Mouse (Mus musculus) A20 (cell line): ENCODE data around the gene Uimc1.

Experiments used
- DNase-seq: peaks from one replicate; pipeline ENCODE4 v3.0.0-alpha.2; 2011; ENCODE audit warnings: low read depth, low spot score

Gene Uimc1

DNA sequence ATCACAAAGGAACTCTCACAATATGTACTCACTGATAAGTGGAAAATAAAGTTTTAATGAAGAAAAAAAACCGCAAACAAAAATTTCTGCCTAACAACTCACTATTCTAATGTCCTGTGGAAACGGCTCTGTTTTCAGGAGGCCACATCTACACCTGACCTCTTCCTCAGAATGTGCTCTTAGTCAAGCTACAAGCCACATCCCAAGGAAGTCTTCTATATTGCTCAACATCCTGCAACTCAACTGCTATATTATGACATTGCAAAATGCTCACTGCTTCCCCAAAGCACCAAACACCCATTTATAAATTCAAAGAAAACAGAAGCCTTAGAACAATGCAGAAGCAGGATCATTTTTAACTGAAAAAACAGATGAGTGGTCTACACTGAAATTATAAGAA, 60.1 kb downstream of the Uimc1 start:
- no peak for DNase-seq

- peak; percentile 65 for DNase-seq
Observed at GRCm38 (mm10) chr13:55024215-55024614, 75.9 kb downstream of the Uimc1 start.

DNA sequence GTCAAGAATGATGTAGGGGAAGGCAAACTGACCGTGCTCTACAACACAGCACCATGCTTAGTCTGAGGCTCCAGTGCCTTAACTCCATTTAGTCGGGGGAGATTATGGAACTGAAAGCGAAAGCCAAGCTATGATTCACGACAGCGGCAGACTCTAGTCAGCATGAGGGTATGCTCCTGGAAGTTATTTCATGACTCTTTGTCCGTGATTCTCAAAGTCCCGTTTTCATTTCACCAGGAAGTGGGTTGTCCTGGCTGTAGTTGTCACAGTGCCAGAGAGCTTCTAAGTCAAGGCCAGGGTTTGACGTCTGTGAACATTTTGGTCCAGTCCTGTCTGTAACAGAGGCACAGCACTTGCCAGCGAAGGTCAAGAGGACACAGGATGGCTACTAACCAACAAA, 77.4 kb downstream of the Uimc1 start:
- peak; percentile 81 for DNase-seq

DNA sequence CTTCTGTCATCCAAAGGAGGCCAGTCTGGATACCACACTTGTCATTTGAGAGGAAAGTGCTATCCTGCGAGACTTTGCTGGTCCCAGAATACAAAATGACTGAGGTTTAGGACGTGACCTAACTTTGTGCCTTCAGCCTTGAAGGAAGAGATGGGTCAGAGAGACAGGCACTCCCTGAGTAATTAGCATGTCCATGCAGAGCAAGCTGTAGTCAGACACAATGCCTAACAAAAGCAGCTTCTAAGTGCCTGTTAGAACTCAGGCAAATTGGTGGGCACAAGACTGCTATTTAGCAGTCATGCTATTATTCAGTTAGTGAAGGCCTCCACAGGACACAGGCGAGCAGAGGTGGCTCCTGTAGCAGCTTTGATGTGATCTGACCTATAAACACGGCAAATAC, 77.8 kb downstream of the Uimc1 start:
- no peak for DNase-seq

DNA sequence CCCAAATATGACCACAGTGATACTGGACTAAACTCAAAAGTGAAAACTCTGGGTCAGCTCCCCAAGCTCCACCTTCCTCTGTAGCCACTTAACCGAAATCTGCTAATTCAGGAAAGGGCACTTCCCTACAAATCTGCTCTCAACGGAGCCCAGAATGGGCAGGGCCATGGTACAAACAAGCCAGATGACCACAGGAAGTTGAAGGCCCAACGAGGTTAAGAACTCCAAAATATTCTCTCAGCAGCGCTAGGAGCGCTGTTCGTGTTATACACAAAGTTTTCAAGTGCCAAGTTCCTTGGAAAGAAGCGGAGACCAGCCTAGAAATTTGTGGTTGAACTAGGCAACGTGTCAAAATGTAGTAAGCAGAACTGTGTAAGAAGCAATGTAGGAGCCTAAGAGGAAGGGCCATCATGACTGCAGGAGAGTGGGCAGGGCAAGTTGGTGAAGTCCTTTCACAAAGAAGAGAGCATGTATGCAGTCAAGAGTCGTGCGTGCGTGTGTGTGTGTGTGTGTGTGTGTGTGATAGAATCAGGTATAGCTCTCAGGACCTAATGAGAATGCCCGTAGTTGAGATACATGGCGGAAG, 78.8 kb downstream of the Uimc1 start, which contains the start of gene Hk3:
TSS of gene Hk3 (minus strand) at position 192 of the 586 bp plus-strand sequence.
- DNase-seq, result no peak

GRCm38 (mm10) chr13:55020051-55020450, 80.0 kb downstream of the Uimc1 start:
- no peak for DNase-seq

GRCm38 (mm10) chr13:55019181-55019580, 80.9 kb downstream of the Uimc1 start:
- DNase-seq, result no peak

- DNase-seq, result no peak
Observed at GRCm38 (mm10) chr13:55018700-55019099, 81.4 kb downstream of the Uimc1 start.

DNA sequence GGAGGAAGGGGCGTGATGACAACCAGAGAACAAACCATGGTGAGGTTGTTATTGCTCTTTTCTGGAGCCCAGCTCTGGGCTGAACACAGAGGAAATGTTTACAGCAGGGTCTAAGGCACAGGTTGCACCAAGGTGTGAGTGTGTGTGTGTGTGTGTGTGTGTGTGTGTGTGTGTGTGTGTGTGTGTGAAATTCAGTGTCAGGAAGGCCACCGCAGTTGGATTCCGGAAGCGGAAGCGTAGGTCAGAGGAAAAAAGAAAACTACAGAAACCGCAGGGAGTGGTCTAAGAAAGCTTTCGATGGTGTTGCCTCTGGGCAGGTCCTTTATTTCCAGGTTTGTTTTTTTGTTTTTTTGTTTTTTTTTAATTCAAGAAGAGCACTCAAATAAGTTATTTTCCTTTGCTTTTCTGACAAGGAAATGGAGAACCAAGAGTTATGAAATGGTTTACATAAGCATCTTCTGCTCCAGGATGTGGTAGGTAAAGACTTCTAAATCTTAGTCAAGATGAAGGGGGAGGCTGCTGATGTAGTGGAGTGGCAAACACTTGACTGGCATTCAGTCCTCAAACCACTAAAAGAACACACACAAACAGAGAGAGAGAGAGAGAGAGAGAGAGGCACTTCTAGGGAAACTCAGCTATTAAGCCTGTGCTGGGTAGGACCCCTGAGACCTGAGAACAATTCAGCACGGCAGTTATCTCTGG, 82.1 kb downstream of the Uimc1 start:
- DNase-seq, result no peak

DNA sequence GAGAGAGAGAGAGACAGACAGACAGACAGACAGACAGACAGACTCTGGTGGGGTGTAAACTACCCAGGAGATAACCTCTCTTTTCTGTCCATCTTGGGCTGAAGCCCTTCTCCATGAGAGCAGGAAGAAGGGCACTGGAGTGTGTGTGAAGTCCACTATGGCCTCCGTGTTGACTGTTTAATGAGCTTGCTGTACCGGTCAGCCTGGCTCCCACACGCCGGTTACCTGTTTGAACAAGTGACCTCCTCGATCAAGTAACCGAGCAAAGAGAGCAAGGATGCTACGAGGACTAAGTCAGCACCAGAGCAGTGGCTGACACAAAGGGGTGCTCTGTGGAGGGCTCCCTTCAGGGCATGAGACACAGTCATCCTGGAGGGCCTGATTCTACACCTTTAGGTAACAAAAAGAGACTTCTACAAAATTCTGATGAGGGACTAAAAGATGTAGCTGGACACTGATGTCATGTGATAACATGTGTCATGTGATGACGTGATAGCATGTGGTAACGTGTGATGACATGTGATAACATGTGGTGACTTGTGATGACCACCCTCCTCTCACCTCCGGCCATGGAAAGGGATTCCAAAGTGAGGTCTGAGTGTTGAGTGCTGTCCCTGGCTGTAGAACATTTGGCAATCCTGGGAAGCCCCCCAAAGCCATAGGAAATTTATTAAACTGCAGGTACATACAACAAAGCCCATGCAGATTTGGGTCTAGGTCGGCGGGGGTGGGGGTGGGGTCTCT, 82.8 kb downstream of the Uimc1 start:
- DNase-seq, result no peak

DNA sequence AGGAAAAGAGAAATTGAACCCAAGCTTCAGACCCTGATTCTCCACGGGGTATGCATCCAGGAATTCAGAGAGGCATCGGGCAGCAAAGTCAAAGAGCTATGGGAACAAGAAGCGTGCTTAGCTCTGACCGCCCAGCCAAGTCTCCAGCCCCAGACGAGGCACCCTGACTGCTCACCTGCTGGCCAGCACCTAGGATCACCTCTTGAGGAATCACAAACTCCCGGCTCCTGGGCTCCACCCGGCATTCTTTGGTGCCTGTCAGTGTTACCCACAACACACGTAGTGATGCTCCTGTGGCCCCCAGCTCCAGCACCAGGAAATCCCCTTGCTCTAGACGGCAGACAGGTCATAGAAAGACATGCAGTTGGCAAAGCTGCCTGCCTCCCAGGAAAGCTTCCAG, 85.6 kb downstream of the Uimc1 start:
- DNase-seq, result no peak

GRCm38 (mm10) chr13:55013702-55014344, 86.3 kb downstream of the Uimc1 start:
- DNase-seq, result peak; percentile 35

GRCm38 (mm10) chr13:55011981-55012478, 88.1 kb downstream of the Uimc1 start:
- DNase-seq, result no peak

- DNase-seq, result no peak
Observed at GRCm38 (mm10) chr13:55011103-55011502, 89.0 kb downstream of the Uimc1 start.

DNA sequence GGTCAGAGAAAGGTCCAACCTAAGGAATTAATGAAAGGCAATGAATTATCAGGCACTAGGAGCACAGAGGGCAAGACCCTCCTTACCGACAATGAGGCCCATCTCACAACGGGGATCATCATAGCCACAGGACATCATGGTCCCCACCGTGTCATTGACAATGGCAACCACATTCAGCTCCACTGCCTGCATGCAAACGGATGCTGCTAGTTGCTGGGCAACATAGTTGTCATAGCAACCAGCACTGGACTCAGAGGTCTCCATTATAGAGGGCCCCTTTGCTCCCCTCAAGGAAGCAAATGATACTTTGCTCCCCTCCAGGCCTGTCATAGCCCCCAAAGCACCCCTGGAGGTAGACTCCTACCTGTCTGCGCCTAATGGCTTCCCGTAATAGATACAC, 91.5 kb downstream of the Uimc1 start:
- no peak for DNase-seq

GRCm38 (mm10) chr13:55006415-55006742, 93.7 kb downstream of the Uimc1 start:
- no peak for DNase-seq

- no peak for DNase-seq
Observed at GRCm38 (mm10) chr13:55005691-55006414, 94.2 kb downstream of the Uimc1 start.

- no peak for DNase-seq
Observed at GRCm38 (mm10) chr13:55004646-55005045, 95.5 kb downstream of the Uimc1 start.

- no peak for DNase-seq
Observed at GRCm38 (mm10) chr13:55002090-55002489, 98.0 kb downstream of the Uimc1 start.

DNA sequence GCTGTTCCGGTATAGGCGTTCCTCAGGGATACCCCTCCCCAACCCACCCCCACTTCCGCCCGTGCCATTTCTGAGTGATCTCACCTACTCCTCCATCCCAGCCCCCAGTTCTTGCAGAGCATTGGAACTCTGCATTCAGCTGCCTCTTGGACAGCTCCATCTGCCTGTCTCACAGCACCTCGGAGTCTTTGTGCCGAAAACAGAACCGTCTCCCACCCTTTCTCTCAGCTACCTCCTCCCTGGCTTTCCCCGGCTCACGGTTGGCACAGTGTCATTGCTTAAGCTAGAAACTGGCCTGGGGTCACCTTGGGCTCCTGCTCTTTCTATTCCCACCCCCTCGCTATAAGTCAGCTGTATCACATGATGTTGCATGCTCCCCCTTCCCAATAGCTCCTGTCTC, 99.7 kb downstream of the Uimc1 start:
- no peak for DNase-seq

DNA sequence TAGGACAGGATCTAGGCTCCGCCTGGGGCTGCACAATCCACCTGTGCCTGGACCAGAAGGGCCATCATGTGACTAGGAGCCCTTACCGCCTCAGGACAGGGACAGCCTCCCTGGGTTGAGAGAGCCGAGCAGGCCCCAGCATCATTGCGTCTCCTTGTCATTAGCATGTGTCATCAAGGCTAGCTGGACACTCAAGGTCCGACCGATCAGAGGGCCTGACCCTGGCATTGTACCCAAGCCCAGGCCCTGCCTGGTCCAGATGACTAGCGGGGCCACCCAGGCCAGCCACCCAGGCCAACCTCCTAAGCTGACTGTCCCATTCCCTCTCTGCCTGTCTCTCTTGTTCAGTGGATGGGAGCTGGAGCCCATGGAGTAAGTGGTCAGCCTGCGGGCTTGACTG, 102.5 kb downstream of the Uimc1 start:
- DNase-seq, result no peak

DNA sequence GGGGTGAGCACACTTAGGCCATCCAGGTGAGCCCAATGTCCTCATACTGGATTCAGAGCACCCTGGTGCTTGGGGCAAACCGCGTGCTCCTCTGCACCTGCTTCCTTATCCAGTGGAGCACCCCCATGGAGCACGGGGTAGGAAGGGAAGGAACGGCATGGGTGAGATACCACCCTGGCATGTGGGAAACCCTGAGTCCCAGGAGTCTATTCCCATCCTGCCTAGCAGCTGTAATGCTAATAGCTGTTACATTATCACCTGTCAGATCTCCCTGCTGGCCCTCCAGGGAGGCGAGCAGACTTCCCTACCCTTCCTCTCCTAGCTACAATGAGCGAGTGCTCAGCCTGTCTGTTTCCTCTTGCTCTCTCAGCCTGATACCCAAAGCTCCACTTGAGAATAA, 104.9 kb downstream of the Uimc1 start:
- DNase-seq, result no peak
